Mouse (Mus musculus): ENCODE results near the gene Abi3bp. TPM values are rescaled to one million over a fixed set of nuclear protein-coding genes. Genes with fewer than 3 reads are reported as not detected.

Abi3bp gene
- total RNA-seq, 2 experiments from 2014 or later = 9.9 to 23.1 TPM

GRCm38 (mm10) chr16:56716557-56717179 lies 239.0 kb downstream of the Abi3bp start:
- intact Hi-C loops (cut with DNase I) = loop anchor here (5.0 to 10.0 kb wide), 2 partner anchors 408 to 1691 kb away; partner anchors contain the start of genes Dcbld2 and Tomm70a

GRCm38 (mm10) chr16:56717224-56718200 lies 239.8 kb downstream of the Abi3bp start, which contains the start of gene Tfg:
Tfg (minus strand) TSS chr16:56717450.
- Histone ChIP-seq H3K4me3 (peak within 1 kb of the TSS; percentile 95), H3K27ac (peak within 1 kb of the TSS; percentile 95)
- DNase-seq = peak; percentile 100
- no peak for TF ChIP-seq CTCF (IDR thresholded peaks at IDR 0.05)
- intact Hi-C loops (cut with DNase I) = loop anchor here (5.0 to 10.0 kb wide), 2 partner anchors 407 to 1690 kb away; partner anchors contain the start of genes Dcbld2 and Tomm70a

More at GRCm38 (mm10) chr16:56716557-56717179, 239.0 kb downstream of the Abi3bp start:
- DNase-seq = no peak
- peak overlapping the region; percentile 95 for H3K27ac ChIP-seq
- H3K4me3 ChIP-seq = peak overlapping the region; percentile 95
- TF ChIP-seq CTCF (IDR thresholded peaks at IDR 0.05) = no peak

- no peak for DNase-seq
- no peak for TF ChIP-seq CTCF (IDR thresholded peaks at IDR 0.05)
- no peak overlapping the region for H3K4me3 ChIP-seq
- H3K27ac ChIP-seq = no peak overlapping the region
- intact Hi-C loops (cut with DNase I) = loop anchor here (5.0 to 10.0 kb wide), 2 partner anchors 406 to 1688 kb away; partner anchors contain the start of genes Dcbld2 and Tomm70a
Measured at GRCm38 (mm10) chr16:56719031-56719430, 241.4 kb downstream of the Abi3bp start.

GRCm38 (mm10) chr16:56722357-56722756 lies 244.7 kb downstream of the Abi3bp start:
- DNase-seq = no peak
- intact Hi-C loops (cut with DNase I) = no loop called here
- H3K4me3 ChIP-seq = no peak overlapping the region
- no peak for TF ChIP-seq CTCF (IDR thresholded peaks at IDR 0.05)
- no peak overlapping the region for H3K27ac ChIP-seq

- intact Hi-C loops (cut with DNase I) = no loop called here
- TF ChIP-seq CTCF (IDR thresholded peaks at IDR 0.05) = no peak
Measured at GRCm38 (mm10) chr16:56724927-56725326, 247.2 kb downstream of the Abi3bp start.

GRCm38 (mm10) chr16:56729060-56729459 lies 251.4 kb downstream of the Abi3bp start:
- no peak for DNase-seq
- Histone ChIP-seq H3K27ac (no peak overlapping the region), H3K4me3 (no peak overlapping the region)
- TF ChIP-seq CTCF (IDR thresholded peaks at IDR 0.05) = no peak
- intact Hi-C loops (cut with DNase I) = no loop called here

More at GRCm38 (mm10) chr16:56724927-56725326, 247.2 kb downstream of the Abi3bp start:
- Histone ChIP-seq H3K27ac (no peak overlapping the region), H3K4me3 (no peak overlapping the region)
- DNase-seq = no peak

Other genes with a start within 250 kb of the Abi3bp start
- 10 to 100 TPM; 43.9 to 45.1 TPM for gene Tfg, start 239.6 kb downstream of the Abi3bp start, total RNA-seq (2021)

Measured in gastrocnemius, adult 2 months (tissue).